Mouse (Mus musculus) gastrocnemius, postnatal 36 days (tissue): ENCODE results near the gene Zfyve16. TPM values are rescaled to one million over a fixed set of nuclear protein-coding genes. Genes with fewer than 3 reads are reported as not detected.

ENCODE experiments used
- DNase-seq, 2 experiments: peaks; one replicate each; pipeline ENCODE4 v3.0.0; 2022
- intact Hi-C: fragments of 180-260 bp; cut with DNase I; formaldehyde crosslinking; loops from one replicate; pipeline ENCODE4 v1.15.1; 2025
- total RNA-seq, 2 experiments: library from RNA; stranded (reverse); gene quantifications; 2 replicates each; pipeline ENCODE4 v1.2.3; 2021

Gene Zfyve16
- total RNA-seq, 2 experiments from 2014 or later, result 7.1 to 8.0 TPM

- intact Hi-C loops, result no loop called here
- DNase-seq, result no peak
Measured at GRCm38 (mm10) chr13:92470151-92470550, 60.5 kb downstream of the Zfyve16 start.

- intact Hi-C loops, result no loop called here
- DNase-seq, result no peak
Measured at GRCm38 (mm10) chr13:92469381-92469780, 61.3 kb downstream of the Zfyve16 start.

GRCm38 (mm10) chr13:92467891-92468290 is 62.8 kb downstream of the Zfyve16 start:
- no peak for DNase-seq
- intact Hi-C loops, result no loop called here

- intact Hi-C loops, result no loop called here
- DNase-seq, result no peak
Measured at GRCm38 (mm10) chr13:92464698-92465097, 66.0 kb downstream of the Zfyve16 start.

GRCm38 (mm10) chr13:92446872-92447271 is 83.8 kb downstream of the Zfyve16 start:
- intact Hi-C loops, result no loop called here
- DNase-seq, result no peak

GRCm38 (mm10) chr13:92440286-92440685 is 90.4 kb downstream of the Zfyve16 start:
- intact Hi-C loops, result no loop called here
- DNase-seq, result no peak

GRCm38 (mm10) chr13:92438656-92439055 is 92.0 kb downstream of the Zfyve16 start:
- no peak for DNase-seq
- intact Hi-C loops, result no loop called here

Other genes with a start within 250 kb of the Zfyve16 start
- not detected for gene Gm20379, start 224.9 kb downstream of the Zfyve16 start, total RNA-seq
- under 1 TPM; 0.69 to 0.92 TPM for gene Dhfr, start 176.1 kb downstream of the Zfyve16 start, total RNA-seq
- gene Msh3, start 175.9 kb downstream of the Zfyve16 start, total RNA-seq, result 10 to 100 TPM; 11.6 to 12.0 TPM
- not detected for gene Ankrd34b, start 105.0 kb downstream of the Zfyve16 start, total RNA-seq
- gene Fam151b, start 46.9 kb downstream of the Zfyve16 start, total RNA-seq, result 1 to 10 TPM; 1.9 to 2.6 TPM
- not detected for gene Spz1, start 45.3 kb upstream of the Zfyve16 start, total RNA-seq
- 1 to 10 TPM; 4.1 to 4.4 TPM for gene Serinc5, start 80.2 kb upstream of the Zfyve16 start, total RNA-seq